In the genomic region with DNA sequence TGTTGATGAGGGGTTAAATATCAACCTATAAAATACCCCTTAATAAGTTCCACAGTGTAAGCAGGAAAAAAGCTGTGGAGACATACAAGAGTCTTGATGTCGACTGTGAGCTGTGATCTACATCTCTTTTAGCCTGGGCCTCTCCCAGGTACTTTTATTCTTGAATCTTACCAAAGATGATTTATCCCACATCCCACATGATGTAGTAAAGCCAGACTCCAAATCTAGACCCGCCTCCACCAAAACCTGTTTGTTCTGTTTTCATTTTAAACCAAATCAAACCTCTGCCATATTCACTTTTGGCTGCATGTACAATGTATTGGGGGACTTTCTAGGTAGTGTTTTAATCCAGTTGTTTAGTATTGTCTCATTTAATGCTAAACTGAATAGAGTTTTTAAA, we compare ENCODE assay signal across 18 mouse cellular contexts.
"Had no signal": no experiment of that assay in that cellular context is flagged by ENCODE, and none has a peak within 500 bp of the region (broad histone marks: within the 10 kb centered on the region; RNA-seq: fewer than 3 reads in every experiment).

No protein-coding gene starts in this region.

- H3K4me2 ChIP-seq: liver, embryonic 13.5 days; liver, embryonic 15.5 days; lung, embryonic 15.5 days; midbrain, embryonic 13.5 days; midbrain, embryonic 15.5 days; neural tube, embryonic 12.5 days; stomach, embryonic 15.5 days had no signal

- H3K9me3 ChIP-seq: liver, embryonic 13.5 days; liver, embryonic 15.5 days; lung, embryonic 15.5 days; megakaryocyte, embryonic 14.5 days; midbrain, embryonic 13.5 days; midbrain, embryonic 15.5 days; neural tube, embryonic 12.5 days; stomach, embryonic 15.5 days had no signal

- H3K27ac ChIP-seq: liver, embryonic 13.5 days; liver, embryonic 15.5 days; lung, embryonic 15.5 days; macrophage; midbrain, embryonic 13.5 days; midbrain, embryonic 15.5 days; neural tube, embryonic 12.5 days; stomach, embryonic 15.5 days; stomach, postnatal 0 days had no signal

- H3K4me1 ChIP-seq: liver, embryonic 13.5 days; liver, embryonic 15.5 days; lung, embryonic 15.5 days; megakaryocyte, embryonic 14.5 days; midbrain, embryonic 13.5 days; midbrain, embryonic 15.5 days; neural tube, embryonic 12.5 days; stomach, embryonic 15.5 days had no signal

- H3K4me3 ChIP-seq: liver, embryonic 13.5 days; liver, embryonic 15.5 days; lung, embryonic 15.5 days; megakaryocyte, embryonic 14.5 days; midbrain, embryonic 13.5 days; midbrain, embryonic 15.5 days; neural tube, embryonic 12.5 days; stomach, embryonic 15.5 days had no signal

- H3K27me3 ChIP-seq: liver, embryonic 13.5 days; liver, embryonic 15.5 days; lung, embryonic 15.5 days; megakaryocyte, embryonic 14.5 days; midbrain, embryonic 13.5 days; midbrain, embryonic 15.5 days; neural tube, embryonic 12.5 days; stomach, embryonic 15.5 days had no signal

- H3K36me3 ChIP-seq: liver, embryonic 13.5 days; liver, embryonic 15.5 days; lung, embryonic 15.5 days; midbrain, embryonic 15.5 days; neural tube, embryonic 12.5 days; stomach, embryonic 15.5 days had no signal

- ATAC-seq: liver, postnatal 0 days; lung, postnatal 0 days; midbrain, embryonic 13.5 days; midbrain, embryonic 15.5 days had no signal

- DNase-seq: liver, embryonic 13.5 days; liver, postnatal 0 days; lung, adult 2 months; lung, postnatal 14 days; lung, postnatal 36 days; thymus, adult 18-20 months; thymus, postnatal 14 days; thymus, postnatal 4 days had no signal

- H3K9ac ChIP-seq: liver, embryonic 13.5 days; liver, embryonic 15.5 days; liver, postnatal 0 days; lung, embryonic 15.5 days; midbrain, embryonic 13.5 days; midbrain, embryonic 15.5 days; neural tube, embryonic 12.5 days; stomach, embryonic 15.5 days had no signal
